Mouse (Mus musculus) cerebellum, postnatal 25 days (tissue): ENCODE measurements around the gene Mymk.

ENCODE experiments used
- DNase-seq, 2 experiments: peaks; one replicate each; pipeline ENCODE4 v3.0.0; 2021; ENCODE audit warnings: mixed read lengths in 2 of 2

The Mymk gene

GRCm38 (mm10) chr2:27028437-27029015 lies 43.5 kb downstream of the Mymk start:
- no peak for DNase-seq

- DNase-seq: peak; percentile 93 to 96
These were observed 44.2 kb downstream of the Mymk start, which contains the start of gene Slc2a6 for GRCm38 (mm10) chr2:27027618-27028436. Gene Slc2a6 (minus strand): TSS chr2:27027998.

GRCm38 (mm10) chr2:27026857-27027617 lies 44.9 kb downstream of the Mymk start:
- DNase-seq: peak; percentile 53 to 55

- DNase-seq: no peak
These were observed 45.6 kb downstream of the Mymk start for GRCm38 (mm10) chr2:27026332-27026731.

- no peak for DNase-seq
These were observed 46.4 kb downstream of the Mymk start for GRCm38 (mm10) chr2:27025545-27025944.

GRCm38 (mm10) chr2:27024136-27024535 lies 47.8 kb downstream of the Mymk start:
- DNase-seq: peak in 1 of 2 experiments; percentile 26

- DNase-seq: peak in 1 of 2 experiments; percentile 19
These were observed 49.4 kb downstream of the Mymk start for GRCm38 (mm10) chr2:27022612-27023011.

- DNase-seq: peak in 1 of 2 experiments; percentile 41
These were observed 50.9 kb downstream of the Mymk start for GRCm38 (mm10) chr2:27021103-27021502.

- no peak for DNase-seq
These were observed 52.4 kb downstream of the Mymk start for GRCm38 (mm10) chr2:27019530-27019929.

- DNase-seq: peak; percentile 73 to 85
These were observed 54.2 kb downstream of the Mymk start for GRCm38 (mm10) chr2:27017802-27018201.
